Mouse (Mus musculus) heart, postnatal 0 days (tissue): ENCODE results near the gene Itpkc. TPM values are rescaled to one million over a fixed set of nuclear protein-coding genes. Genes with fewer than 3 reads are reported as not detected.
"Not testable (repeated sequence)": the region's sequence is repeated elsewhere in the genome, so short reads cannot be mapped to it uniquely, and the experiment has no call there.

Source experiments
- ATAC-seq: fragments of 200-750 bp; cut with Nextera tagmentation; 2 replicates; pipeline ENCODE4 v1.8.0; 2017; ENCODE audit warnings: low read depth, moderate number of reproducible peaks, moderate library complexity; ENCODE audit not compliant: insufficient read depth
- DNase-seq: peaks from one replicate; pipeline ENCODE4 v3.0.0-alpha.2; 2016; ENCODE audit warnings: low spot score
- H3K27ac ChIP-seq: fragments of 300-500 bp; sonication (generic); 2 replicates; pipeline ENCODE4 v1.5.1; 2014; ENCODE audit warnings: low read depth, mild to moderate bottlenecking
- H3K27me3 ChIP-seq: fragments of 300-500 bp; sonication (generic); 2 replicates; pipeline ENCODE4 v1.6.1; 2014; ENCODE audit warnings: low read length, mixed read lengths; ENCODE audit not compliant: control insufficient read depth, insufficient read depth
- H3K36me3 ChIP-seq: fragments of 300-500 bp; sonication (generic); replicated peaks from 2 replicates; pipeline ENCODE4 v1.6.1; 2014; ENCODE audit warnings: low read length, mixed read lengths; ENCODE audit not compliant: control insufficient read depth, insufficient read depth
- H3K4me1 ChIP-seq: fragments of 300-500 bp; sonication (generic); 2 replicates; pipeline ENCODE4 v1.6.1; 2014; ENCODE audit warnings: antibody characterized with exemption; ENCODE audit not compliant: control insufficient read depth, insufficient read depth
- H3K4me2 ChIP-seq: fragments of 300-500 bp; sonication (generic); 2 replicates; pipeline ENCODE4 v1.6.1; 2014; ENCODE audit warnings: low read depth, mild to moderate bottlenecking, low read length, moderate library complexity
- H3K4me3 ChIP-seq: fragments of 300-500 bp; sonication (generic); 2 replicates; pipeline ENCODE4 v1.5.1; 2014; ENCODE audit warnings: low read depth, low read length
- H3K9ac ChIP-seq: fragments of 300-500 bp; sonication (generic); replicated peaks from 2 replicates; pipeline ENCODE4 v1.6.1; 2014; ENCODE audit warnings: low read depth, low read length, mixed read lengths
- H3K9me3 ChIP-seq: fragments of 300-500 bp; sonication (generic); replicated peaks from 2 replicates; pipeline ENCODE4 v1.6.1; 2016; ENCODE audit warnings: low read length; ENCODE audit not compliant: control insufficient read depth
- CTCF ChIP-seq: IDR thresholded peaks from 2 replicates; pipeline ENCODE4 v1.5.1; 2016; ENCODE audit warnings: antibody characterized with exemption, control low read depth, low read depth
- EP300 ChIP-seq: IDR thresholded peaks from 2 replicates; pipeline ENCODE4 v1.6.1; 2016; ENCODE audit warnings: antibody characterized with exemption, low read depth
- WGBS: fragments of 180-500 bp; shearing (Covaris S2); extraction: QIAGEN DNeasy Blood & Tissue Kit; methylation state at CpG from one replicate; pipeline ENCODE4 v1.1.7; 2014; 5-methylcytosine and 5-hydroxymethylcytosine counted together
- polyA plus RNA-seq: library from polyadenylated mRNA; unstranded; fragments of >200 nt; fragmentation: Nextera tagmentation; extraction: Ambion mirVana; gene quantifications from 2 replicates; pipeline ENCODE4 v1.2.1, GENCODE M21; 2015
- total RNA-seq: library from RNA; depleted of rRNA; stranded (reverse); fragments of >200 nt; gene quantifications from 2 replicates; pipeline ENCODE4 v1.2.3, GENCODE M21; 2014; ENCODE audit warnings: low replicate concordance

Itpkc gene
- total and polyA plus RNA-seq, 2 experiments from 2014 or later = 1.3 to 14.7 TPM

GRCm38 (mm10) chr7:27251946-27252345, 23.5 kb upstream of the Itpkc start:
- no peaks in the 10 kb centered on the region for H3K9me3 ChIP-seq
- TF ChIP-seq CTCF = no peak
- TF ChIP-seq EP300 = no peak
- WGBS = 88% methylated on average over 6 of the region's 6 CpGs
- H3K4me3 ChIP-seq = no peak overlapping the region
- H3K4me2 ChIP-seq = no peak overlapping the region
- no peak for DNase-seq
- H3K4me1 ChIP-seq = no peaks in the 10 kb centered on the region
- no peak for ATAC-seq
- H3K36me3 ChIP-seq = no peaks in the 10 kb centered on the region
- H3K27ac ChIP-seq = no peak overlapping the region
- no peaks in the 10 kb centered on the region for H3K27me3 ChIP-seq
- H3K9ac ChIP-seq = no peak overlapping the region

- Histone ChIP-seq H3K27me3 (no peaks in the 10 kb centered on the region), H3K9ac (no peak overlapping the region), H3K36me3 (0 out of 2 replicates have a peak, but pooled peaks cover 4% of the 10 kb centered on the region), H3K9me3 (no peaks in the 10 kb centered on the region), H3K4me2 (no peak overlapping the region), H3K4me1 (no peaks in the 10 kb centered on the region), H3K4me3 (no peak overlapping the region), H3K27ac (peak overlapping the region; percentile 40; the same call in 1 of the 2 replicates)
- DNase-seq (no peak), ATAC-seq (peak; percentile 62; the same call in 1 of the 2 replicates)
- WGBS = 48% methylated on average over 5 of the region's 5 CpGs
- no peak for TF ChIP-seq EP300
- TF ChIP-seq CTCF = no peak
These were observed 21.5 kb upstream of the Itpkc start for GRCm38 (mm10) chr7:27249928-27250327.

- no peaks in the 10 kb centered on the region for H3K4me1 ChIP-seq
- H3K9me3 ChIP-seq = no peaks in the 10 kb centered on the region
- 91% methylated on average over 2 of the region's 2 CpGs for WGBS
- H3K4me2 ChIP-seq = no peak overlapping the region
- H3K9ac ChIP-seq = no peak overlapping the region
- no peaks in the 10 kb centered on the region for H3K27me3 ChIP-seq
- no peak for DNase-seq
- no peak overlapping the region for H3K4me3 ChIP-seq
- no peak for ATAC-seq
- TF ChIP-seq EP300 = no peak
- TF ChIP-seq CTCF = peak; percentile 37
- no peak overlapping the region for H3K27ac ChIP-seq
- 0 out of 2 replicates have a peak, but pooled peaks cover 4% of the 10 kb centered on the region for H3K36me3 ChIP-seq
These were observed 20.7 kb upstream of the Itpkc start for GRCm38 (mm10) chr7:27249146-27249545.

GRCm38 (mm10) chr7:27244088-27244487, 15.6 kb upstream of the Itpkc start:
- H3K9me3 ChIP-seq, H3K4me1 ChIP-seq, ATAC-seq, H3K27ac ChIP-seq, DNase-seq, H3K4me2 ChIP-seq, H3K27me3 ChIP-seq, H3K4me3 ChIP-seq, H3K9ac ChIP-seq: not testable (repeated sequence)
- WGBS = 79% methylated on average over 2 of the region's 2 CpGs
- H3K36me3 ChIP-seq = peaks cover 22% of the 10 kb centered on the region

- Histone ChIP-seq H3K9me3 (no peaks in the 10 kb centered on the region), H3K4me1 (no peaks in the 10 kb centered on the region), H3K4me2 (no peak overlapping the region), H3K9ac (no peak overlapping the region), H3K36me3 (peaks cover 22% of the 10 kb centered on the region), H3K27ac (no peak overlapping the region), H3K27me3 (no peaks in the 10 kb centered on the region), H3K4me3 (no peak overlapping the region)
- DNase-seq (no peak), ATAC-seq (no peak)
- no peak for TF ChIP-seq CTCF
- no peak for TF ChIP-seq EP300
- 58% methylated on average over 8 of the region's 8 CpGs for WGBS
These were observed 14.8 kb upstream of the Itpkc start for GRCm38 (mm10) chr7:27243211-27243610.

GRCm38 (mm10) chr7:27238568-27238967, 10.1 kb upstream of the Itpkc start:
- Histone ChIP-seq H3K9ac (no peak overlapping the region), H3K27me3 (no peaks in the 10 kb centered on the region), H3K36me3 (peaks cover 19% of the 10 kb centered on the region), H3K27ac (no peak overlapping the region), H3K4me2 (no peak overlapping the region), H3K4me3 (no peak overlapping the region), H3K4me1 (0 out of 2 replicates have a peak, but pooled peaks cover under 1% of the 10 kb centered on the region), H3K9me3 (no peaks in the 10 kb centered on the region)
- 85% methylated on average over 5 of the region's 5 CpGs for WGBS
- DNase-seq (no peak), ATAC-seq (no peak)
- TF ChIP-seq CTCF (no peak), EP300 (no peak)
